Mouse (Mus musculus) sigmoid colon, adult 10 weeks (tissue): ENCODE results near the gene Slc2a1. TPM values are rescaled to one million over a fixed set of nuclear protein-coding genes. Genes with fewer than 3 reads are reported as not detected.

Experiments
- polyA plus RNA-seq: library from polyadenylated mRNA; stranded (reverse); fragments of 350-450 nt; fragmentation: Illumina TruSeq; extraction: RNeasy Lipid Tissue Mini Kit (QIAGEN cat#74804); gene quantifications from one replicate; pipeline ENCODE4 v1.2.3, GENCODE M21; 2014; ENCODE audit warnings: low read depth, low replicate concordance

Gene Slc2a1
- polyA plus RNA-seq = 14.5 TPM

DNA sequence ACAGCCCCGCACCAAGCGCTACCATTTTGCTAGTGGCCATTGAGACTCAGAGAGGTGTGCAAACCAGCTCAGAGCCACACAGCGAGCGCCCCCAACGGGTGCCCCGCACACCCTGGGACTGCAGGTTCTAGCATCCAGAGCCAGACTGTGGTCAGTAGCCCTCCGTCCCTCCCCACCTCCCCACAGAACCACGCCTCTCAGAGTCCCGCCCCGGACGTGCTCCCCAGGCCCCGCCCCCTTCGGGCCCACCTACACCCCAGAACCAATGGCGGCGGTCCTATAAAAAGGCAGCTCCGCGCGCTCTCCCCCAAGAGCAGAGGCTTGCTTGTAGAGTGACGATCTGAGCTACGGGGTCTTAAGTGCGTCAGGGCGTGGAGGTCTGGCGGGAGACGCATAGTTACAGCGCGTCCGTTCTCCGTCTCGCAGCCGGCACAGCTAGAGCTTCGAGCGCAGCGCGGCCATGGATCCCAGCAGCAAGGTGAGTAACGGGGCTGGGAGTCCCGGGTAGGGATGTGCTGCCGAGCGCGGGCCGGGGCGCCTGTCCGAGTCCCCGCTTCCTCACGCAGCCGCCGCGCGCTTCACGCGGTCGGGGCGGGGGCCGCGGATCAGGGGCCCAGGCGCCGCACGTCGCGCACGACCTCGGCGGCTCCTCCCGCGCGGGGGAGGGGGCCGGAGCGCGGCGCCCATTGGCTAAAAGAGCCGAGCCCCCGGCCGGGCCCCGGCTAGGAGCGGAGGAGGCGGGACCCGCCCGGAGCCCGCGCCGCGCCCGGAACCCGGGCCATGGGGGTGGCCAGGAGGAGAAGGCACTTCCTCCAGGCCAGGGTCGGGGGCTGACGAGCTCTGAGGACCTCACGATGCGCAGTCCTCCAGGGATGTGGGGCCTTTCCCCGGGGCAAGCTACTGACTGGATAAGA is at the start of gene Slc2a1:
Gene Slc2a1 (plus strand): TSS at position 217 of the 914 bp plus-strand sequence.

DNA sequence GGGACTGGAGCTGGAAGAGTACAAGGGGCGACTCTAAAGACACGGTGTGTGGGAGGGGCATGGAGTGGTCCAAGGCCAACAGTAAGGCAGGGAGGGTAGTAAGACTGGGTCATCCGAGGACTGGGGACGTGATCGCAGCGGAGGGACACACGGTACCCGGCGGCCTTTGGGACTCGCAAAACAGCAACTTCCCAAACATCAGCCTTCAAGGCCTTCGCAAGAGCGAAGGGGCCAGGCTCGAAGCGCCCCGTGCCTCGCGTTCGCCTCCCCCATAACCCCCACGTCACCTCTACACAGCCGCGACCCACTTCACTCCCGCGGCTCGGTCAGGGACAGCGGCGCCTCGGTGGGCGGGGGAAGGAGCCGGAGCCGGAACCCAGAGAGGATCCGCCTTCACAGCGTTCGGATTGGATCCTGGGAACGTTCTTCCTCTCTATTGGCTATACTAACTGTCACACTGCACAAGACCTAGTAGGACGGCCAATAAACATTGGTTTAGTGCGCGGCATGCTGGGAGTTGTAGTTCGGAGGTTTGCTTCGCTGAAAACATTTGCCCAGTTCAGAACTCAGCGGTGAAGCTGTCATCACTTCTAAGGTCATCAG is 65.4 kb downstream of the Slc2a1 start, which contains the start of gene Zfp691:
Gene Zfp691 (minus strand): TSS at position 345 of the 603 bp plus-strand sequence.

Other genes with a start within 250 kb of the Slc2a1 start
- gene Olfr1331, start 244.1 kb upstream of the Slc2a1 start, polyA plus RNA-seq = not detected
- gene Olfr1330, start 220.1 kb upstream of the Slc2a1 start, polyA plus RNA-seq = not detected
- gene Olfr1329, start 191.2 kb upstream of the Slc2a1 start, polyA plus RNA-seq = not detected
- gene Olfr1328, start 170.1 kb upstream of the Slc2a1 start, polyA plus RNA-seq = not detected
- gene Lao1, start 147.1 kb upstream of the Slc2a1 start, polyA plus RNA-seq = not detected
- gene Zfp691, start 65.5 kb downstream of the Slc2a1 start, polyA plus RNA-seq = 0.73 TPM
- gene Ermap, start 81.3 kb downstream of the Slc2a1 start, polyA plus RNA-seq = 0.32 TPM
- gene Svbp, start 86.6 kb downstream of the Slc2a1 start, polyA plus RNA-seq = 13.9 TPM
- not detected for gene Tmem269, start 109.5 kb downstream of the Slc2a1 start, polyA plus RNA-seq
- 7.1 TPM for gene AU022252, start 124.0 kb downstream of the Slc2a1 start, polyA plus RNA-seq
- gene P3h1, start 124.2 kb downstream of the Slc2a1 start, polyA plus RNA-seq = 7.9 TPM
- not detected for gene Cldn19, start 146.7 kb downstream of the Slc2a1 start, polyA plus RNA-seq
- 625 TPM for gene Ybx1, start 185.9 kb downstream of the Slc2a1 start, polyA plus RNA-seq
- 31.6 TPM for gene Ppih, start 211.8 kb downstream of the Slc2a1 start, polyA plus RNA-seq